Mouse (Mus musculus) heart, adult 11 months (tissue): ENCODE results near the gene Sel1l.
"Not testable (repeated sequence)": the region's sequence is repeated elsewhere in the genome, so short reads cannot be mapped to it uniquely, and the experiment has no call there.

Experiments
- DNase-seq: peaks from one replicate; pipeline ENCODE4 v3.0.0; 2022

The Sel1l gene

GRCm38 (mm10) chr12:91815990-91816389 lies 33.0 kb downstream of the Sel1l start:
- DNase-seq, result peak; percentile 89

- DNase-seq, result peak; percentile 80
Observed at GRCm38 (mm10) chr12:91815552-91815951, 33.4 kb downstream of the Sel1l start.

- DNase-seq, result peak; percentile 61
Observed at GRCm38 (mm10) chr12:91808911-91809310, 40.0 kb downstream of the Sel1l start.

- peak; percentile 46 for DNase-seq
Observed at GRCm38 (mm10) chr12:91807761-91808160, 41.2 kb downstream of the Sel1l start.

GRCm38 (mm10) chr12:91807095-91807494 lies 41.9 kb downstream of the Sel1l start:
- DNase-seq, result peak; percentile 66

- peak; percentile 5 for DNase-seq
Observed at GRCm38 (mm10) chr12:91804262-91804661, 44.7 kb downstream of the Sel1l start.

DNA sequence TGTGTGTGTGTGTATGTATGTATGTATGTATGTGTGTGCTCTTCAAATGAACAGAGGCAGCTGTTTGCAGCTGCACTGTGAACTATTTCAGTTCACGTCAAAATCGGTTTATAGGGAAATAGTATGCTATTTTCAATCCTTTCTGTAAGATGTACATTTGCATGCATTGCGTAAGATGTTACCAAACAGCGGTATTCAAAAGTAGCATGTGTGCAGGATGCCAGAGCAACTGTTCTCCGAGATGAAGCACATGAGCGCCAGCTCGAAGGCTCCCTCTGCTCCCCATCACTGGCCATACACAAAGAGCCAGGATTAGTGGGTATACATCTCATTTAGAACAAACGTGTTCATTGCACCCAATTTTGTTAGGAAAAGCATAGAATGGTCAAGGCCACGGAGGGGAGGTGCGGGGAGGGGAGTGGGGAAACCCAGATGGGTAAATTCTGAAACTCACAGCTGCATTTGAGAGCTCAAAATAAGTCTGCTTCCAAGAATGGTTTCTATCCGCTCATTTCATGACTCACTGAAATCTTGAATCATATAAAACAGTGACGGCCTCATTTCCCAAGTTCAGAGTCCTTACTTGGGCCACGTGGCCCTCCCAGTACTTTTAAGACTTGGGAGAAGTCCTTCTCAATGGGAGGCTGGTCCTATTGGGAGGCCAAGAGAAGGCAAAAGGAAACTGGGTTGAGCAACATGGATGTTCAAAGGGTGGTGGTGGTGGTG lies 45.6 kb downstream of the Sel1l start:
- DNase-seq, result peak; percentile 61

GRCm38 (mm10) chr12:91802586-91803206 lies 46.3 kb downstream of the Sel1l start:
- DNase-seq, result no peak

DNA sequence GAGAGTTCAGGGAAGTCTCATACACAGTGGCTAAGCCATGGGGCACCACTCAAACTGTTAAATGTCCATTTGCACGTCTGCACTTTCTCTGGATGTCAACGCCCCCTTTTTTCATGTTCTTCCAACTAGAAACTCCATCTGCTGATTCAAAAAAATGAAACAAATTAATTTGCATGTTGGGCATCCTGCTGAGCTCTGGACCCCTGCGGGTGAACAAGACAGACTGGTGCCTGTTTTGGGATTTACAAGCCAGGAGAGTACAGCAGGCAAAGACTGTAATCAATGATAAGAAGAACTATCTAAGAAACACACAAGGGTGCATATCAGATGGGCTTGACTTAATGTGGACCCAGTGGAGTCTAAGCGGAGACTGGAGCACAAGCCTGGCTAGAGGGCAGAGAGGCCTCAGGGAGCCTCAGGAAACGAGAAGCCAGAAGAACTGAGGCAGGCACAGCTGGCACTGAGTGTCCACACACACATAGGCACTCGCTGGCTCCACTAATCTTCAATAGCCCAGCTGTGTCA lies 48.0 kb downstream of the Sel1l start:
- no peak for DNase-seq

DNA sequence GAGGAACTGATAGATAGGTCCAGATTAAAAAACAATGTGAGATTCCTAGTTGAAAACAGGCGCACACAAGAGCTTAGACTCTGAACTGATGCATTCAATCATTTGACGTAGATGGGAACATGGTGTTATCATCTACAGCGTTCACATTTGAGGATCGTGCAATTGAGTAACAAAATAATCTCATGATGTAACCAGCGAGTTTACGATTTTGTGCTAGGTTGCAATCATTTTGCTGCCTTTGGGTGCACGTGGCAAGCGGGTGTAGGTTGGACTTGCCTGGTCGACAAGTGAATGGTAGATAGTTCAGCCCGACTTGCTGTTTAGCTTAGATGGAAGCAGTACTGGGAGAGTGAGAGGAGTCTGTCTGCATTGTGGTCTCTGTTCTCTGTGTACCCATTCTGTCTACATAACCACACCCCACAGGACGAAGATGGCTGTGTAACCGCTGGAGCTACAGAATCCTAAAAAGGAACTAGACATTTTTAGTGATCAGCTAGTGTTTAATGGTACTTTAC lies 49.1 kb downstream of the Sel1l start:
- no peak for DNase-seq

- no peak for DNase-seq
Observed at GRCm38 (mm10) chr12:91799379-91799773, 49.6 kb downstream of the Sel1l start.

- no peak for DNase-seq
Observed at GRCm38 (mm10) chr12:91798720-91799378, 50.1 kb downstream of the Sel1l start.

- DNase-seq, result no peak
Observed at GRCm38 (mm10) chr12:91796774-91797173, 52.2 kb downstream of the Sel1l start.

DNA sequence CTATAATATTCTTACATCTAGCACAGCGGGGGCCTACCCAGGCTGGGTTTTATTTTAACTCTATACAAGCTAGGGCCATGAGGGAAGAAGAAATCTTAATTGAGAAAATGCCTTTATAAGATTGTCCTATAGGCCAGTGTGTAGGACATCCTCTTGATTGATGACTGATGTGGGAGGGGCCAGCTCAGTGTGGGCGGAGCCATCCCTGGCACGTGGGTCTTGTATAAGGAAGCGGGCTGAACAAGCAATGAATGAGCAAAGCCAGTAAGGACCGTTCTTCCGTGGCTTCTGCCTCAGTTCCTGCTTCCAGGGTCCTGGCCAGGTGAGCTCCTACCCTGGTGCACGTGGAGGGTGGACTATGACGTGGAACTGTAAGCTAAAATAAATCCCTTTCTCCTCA lies 55.7 kb downstream of the Sel1l start:
- DNase-seq, result no peak

GRCm38 (mm10) chr12:91791822-91792221 lies 57.1 kb downstream of the Sel1l start:
- no peak for DNase-seq

DNA sequence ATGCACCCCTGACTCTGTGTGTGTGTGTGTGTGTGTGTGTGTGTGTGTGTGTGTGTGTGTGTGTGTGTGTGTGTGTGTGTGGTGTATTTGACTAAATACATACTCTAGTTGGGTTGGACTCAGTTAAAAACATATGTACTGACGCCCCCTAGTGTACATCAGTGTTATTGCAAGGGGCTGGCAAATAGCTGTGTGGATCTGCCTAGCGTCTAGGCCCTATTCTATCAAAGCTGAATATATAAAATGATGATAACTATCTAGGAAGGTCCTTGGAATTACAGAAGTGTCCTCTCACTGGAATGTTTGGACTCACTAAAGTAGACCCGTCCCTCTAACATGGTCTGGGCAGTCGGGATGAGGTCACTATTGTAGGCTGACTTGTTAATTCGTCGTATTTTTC lies 59.2 kb downstream of the Sel1l start:
- DNase-seq, result no peak

DNA sequence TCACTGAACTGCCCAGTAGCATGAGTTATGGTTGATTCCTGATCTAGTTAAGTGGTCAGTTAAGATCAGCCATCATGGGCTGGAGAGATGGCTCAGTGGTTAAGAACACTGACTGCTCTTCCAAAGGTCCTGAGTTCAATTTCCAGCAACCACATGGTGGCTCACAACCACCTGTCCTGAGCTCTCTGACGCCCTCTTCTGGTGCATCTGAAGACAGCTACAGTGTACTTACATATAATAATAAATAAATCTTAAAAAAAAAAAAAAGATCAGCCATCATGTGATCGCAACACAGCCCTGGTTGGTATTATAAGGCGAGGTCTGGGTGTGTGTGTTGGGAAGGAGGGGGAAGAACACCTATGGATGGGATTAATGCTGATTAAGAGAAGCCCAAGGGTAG lies 60.5 kb downstream of the Sel1l start:
- DNase-seq, result not testable (repeated sequence)

DNA sequence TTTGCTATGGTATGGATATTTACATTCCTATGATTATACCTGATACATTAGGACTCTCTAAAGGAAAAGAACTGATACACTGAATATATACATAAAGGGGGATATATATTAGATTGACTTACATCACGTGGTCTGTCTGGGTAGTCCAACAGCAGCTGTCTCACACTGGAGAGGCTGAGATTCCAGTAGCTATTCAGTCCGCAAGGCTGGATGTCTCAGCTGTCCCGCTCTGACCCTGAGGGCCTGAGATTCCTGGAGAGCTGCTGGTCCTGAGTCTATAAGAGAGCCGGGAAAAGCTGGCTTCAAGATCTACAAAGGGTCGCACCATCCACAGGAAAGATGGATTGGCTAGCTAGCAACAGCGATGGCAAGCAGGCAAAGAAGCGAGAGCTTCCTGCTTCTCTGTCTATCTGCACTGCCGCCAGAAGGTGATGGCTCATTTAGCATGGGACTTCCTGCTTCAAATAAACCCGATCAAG lies 61.0 kb downstream of the Sel1l start, which contains the start of gene Ston2:
TSS of gene Ston2 (minus strand) at position 429 of the 479 bp plus-strand sequence.
- no peak for DNase-seq

GRCm38 (mm10) chr12:91786355-91786754 lies 62.6 kb downstream of the Sel1l start:
- peak; percentile 99 for DNase-seq

GRCm38 (mm10) chr12:91781432-91781831 lies 67.5 kb downstream of the Sel1l start:
- no peak for DNase-seq

- DNase-seq, result no peak
Observed at GRCm38 (mm10) chr12:91780531-91780930, 68.4 kb downstream of the Sel1l start.

DNA sequence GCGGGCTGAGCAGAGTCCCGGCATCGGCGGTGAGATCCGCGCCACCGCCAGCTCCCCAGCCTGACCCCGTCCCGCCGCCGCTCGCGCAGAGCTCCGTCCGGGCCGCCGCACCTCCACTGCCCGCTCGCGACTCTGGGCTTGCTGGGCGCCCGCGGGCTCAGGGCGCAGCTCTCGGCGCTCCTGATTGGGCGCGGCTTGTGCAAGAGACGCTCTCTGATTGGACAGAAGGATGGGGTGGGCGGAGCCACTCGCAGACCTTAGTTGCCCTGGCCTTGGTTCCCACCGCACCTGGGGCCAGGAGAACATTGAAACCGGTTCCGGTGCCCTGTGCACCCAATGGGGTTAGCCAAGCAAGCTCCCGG lies 70.0 kb downstream of the Sel1l start:
- DNase-seq, result peak; percentile 99
